Mouse (Mus musculus) mesoderm, embryonic 11.5 days (tissue): ENCODE results near the gene Trmt1l.
"Not testable (repeated sequence)": the region's sequence is repeated elsewhere in the genome, so short reads cannot be mapped to it uniquely, and the experiment has no call there.

Source experiments
- DNase-seq: peaks from one replicate; pipeline ENCODE4 v3.0.0-alpha.2; 2012; ENCODE audit warnings: low read depth, low spot score

Trmt1l gene

GRCm38 (mm10) chr1:151428263-151429221 lies at the start of gene Trmt1l, which contains the start of gene Swt1:
TSS of gene Trmt1l (plus strand) at chr1:151428542.
TSS of gene Swt1 (minus strand) at chr1:151428455.
- peak; percentile 99 for DNase-seq

GRCm38 (mm10) chr1:151390029-151390428 lies 38.3 kb upstream of the Trmt1l start:
- peak; percentile 23 for DNase-seq

GRCm38 (mm10) chr1:151409827-151410226 lies 18.5 kb upstream of the Trmt1l start:
- DNase-seq: no peak

- no peak for DNase-seq
Observed at GRCm38 (mm10) chr1:151422178-151422577, 6.2 kb upstream of the Trmt1l start.

- DNase-seq: peak; percentile 12
Observed at GRCm38 (mm10) chr1:151426947-151427600, 1.3 kb upstream of the Trmt1l start.

- no peak for DNase-seq
Observed at GRCm38 (mm10) chr1:151427888-151428262, 467 bp upstream of the Trmt1l start.

GRCm38 (mm10) chr1:151429316-151429715 lies 974 bp downstream of the Trmt1l start:
- DNase-seq: no peak

GRCm38 (mm10) chr1:151435431-151435830 lies 7.1 kb downstream of the Trmt1l start:
- no peak for DNase-seq

- DNase-seq: no peak
Observed at GRCm38 (mm10) chr1:151449866-151450265, 21.5 kb downstream of the Trmt1l start.

- DNase-seq: no peak
Observed at GRCm38 (mm10) chr1:151450851-151451250, 22.5 kb downstream of the Trmt1l start.

GRCm38 (mm10) chr1:151451946-151452345 lies 23.6 kb downstream of the Trmt1l start:
- no peak for DNase-seq

- no peak for DNase-seq
Observed at GRCm38 (mm10) chr1:151457087-151457486, 28.7 kb downstream of the Trmt1l start.

GRCm38 (mm10) chr1:151461265-151461664 lies 32.9 kb downstream of the Trmt1l start:
- DNase-seq: no peak

GRCm38 (mm10) chr1:151464914-151465313 lies 36.6 kb downstream of the Trmt1l start:
- peak; percentile 21 for DNase-seq

- no peak for DNase-seq
Observed at GRCm38 (mm10) chr1:151466571-151466970, 38.2 kb downstream of the Trmt1l start.

- peak; percentile 17 for DNase-seq
Observed at GRCm38 (mm10) chr1:151471429-151471828, 43.1 kb downstream of the Trmt1l start.

- DNase-seq: not testable (repeated sequence)
Observed at GRCm38 (mm10) chr1:151472386-151472785, 44.0 kb downstream of the Trmt1l start.

- DNase-seq: no peak
Observed at GRCm38 (mm10) chr1:151482497-151482896, 54.2 kb downstream of the Trmt1l start.

GRCm38 (mm10) chr1:151483568-151483967 lies 55.2 kb downstream of the Trmt1l start:
- no peak for DNase-seq

GRCm38 (mm10) chr1:151484754-151485153 lies 56.4 kb downstream of the Trmt1l start:
- no peak for DNase-seq

- DNase-seq: no peak
Observed at GRCm38 (mm10) chr1:151489806-151490205, 61.5 kb downstream of the Trmt1l start.

- no peak for DNase-seq
Observed at GRCm38 (mm10) chr1:151492419-151492818, 64.1 kb downstream of the Trmt1l start.

GRCm38 (mm10) chr1:151493826-151494225 lies 65.5 kb downstream of the Trmt1l start:
- no peak for DNase-seq
